Mouse (Mus musculus) intestine, embryonic 16.5 days (tissue): ENCODE measurements around the gene Eif4a2. TPM values are rescaled to one million over a fixed set of nuclear protein-coding genes. Genes with fewer than 3 reads are reported as not detected.

Experiments
- ATAC-seq: fragments of 200-750 bp; cut with Nextera tagmentation; 2 replicates; pipeline ENCODE4 v1.8.0; 2017; ENCODE audit warnings: moderate TSS enrichment, moderate library complexity
- H3K27ac ChIP-seq: fragments of 300-500 bp; sonication (generic); 2 replicates; pipeline ENCODE4 v1.5.1; 2014; ENCODE audit warnings: mild to moderate bottlenecking, low read length
- H3K27me3 ChIP-seq: fragments of 300-500 bp; sonication (generic); replicated peaks from 2 replicates; pipeline ENCODE4 v1.6.1; 2014; ENCODE audit warnings: low read length, control low read depth, mixed read lengths; ENCODE audit not compliant: control insufficient read depth, insufficient read depth
- H3K36me3 ChIP-seq: fragments of 300-500 bp; sonication (generic); 2 replicates; pipeline ENCODE4 v1.6.1; 2014; ENCODE audit warnings: low read length, control low read depth; ENCODE audit not compliant: control insufficient read depth, insufficient read depth
- H3K4me1 ChIP-seq: fragments of 300-500 bp; sonication (generic); 2 replicates; pipeline ENCODE4 v1.6.1; 2014; ENCODE audit warnings: low read length, control low read depth, mixed read lengths; ENCODE audit not compliant: control insufficient read depth, insufficient read depth
- H3K4me2 ChIP-seq: fragments of 300-500 bp; sonication (generic); 2 replicates; pipeline ENCODE4 v1.6.1; 2014; ENCODE audit warnings: low read depth, low read length, control low read depth
- H3K4me3 ChIP-seq: fragments of 300-500 bp; sonication (generic); 2 replicates; pipeline ENCODE4 v1.5.1; 2014; ENCODE audit warnings: mild to moderate bottlenecking, low read length
- H3K9ac ChIP-seq: fragments of 300-500 bp; sonication (generic); 2 replicates; pipeline ENCODE4 v1.6.1; 2014; ENCODE audit warnings: low read depth, low read length
- H3K9me3 ChIP-seq: fragments of 300-500 bp; sonication (generic); 2 replicates; pipeline ENCODE4 v1.6.1; 2016; ENCODE audit warnings: low read length, control low read depth; ENCODE audit not compliant: control insufficient read depth
- WGBS: fragments of 180-500 bp; shearing (Covaris S2); extraction: QIAGEN DNeasy Blood & Tissue Kit; methylation state at CpG from one replicate; pipeline ENCODE4 v1.1.7; 2014; 5-methylcytosine and 5-hydroxymethylcytosine counted together
- polyA plus RNA-seq: library from polyadenylated mRNA; unstranded; fragments of >200 nt; fragmentation: Nextera tagmentation; extraction: Ambion mirVana; gene quantifications from 2 replicates; pipeline ENCODE4 v1.2.1, GENCODE M21; 2015

The Eif4a2 gene
- polyA plus RNA-seq, 1 experiment from 2014 or later: 193 TPM

- H3K4me3 ChIP-seq: no peak overlapping the region
- H3K9me3 ChIP-seq: no peaks in the 10 kb centered on the region
- no peak overlapping the region for H3K4me2 ChIP-seq
- H3K27ac ChIP-seq: no peak overlapping the region
- H3K9ac ChIP-seq: no peak overlapping the region
- no peaks in the 10 kb centered on the region for H3K27me3 ChIP-seq
- H3K4me1 ChIP-seq: no peaks in the 10 kb centered on the region
- WGBS: 58% methylated on average over 2 of the region's 2 CpGs
- H3K36me3 ChIP-seq: no peaks in the 10 kb centered on the region
- no peak for ATAC-seq
These were observed 41.7 kb downstream of the Eif4a2 start for GRCm38 (mm10) chr16:23148936-23149335.

- no peaks in the 10 kb centered on the region for H3K27me3 ChIP-seq
- H3K4me3 ChIP-seq: no peak overlapping the region
- no peaks in the 10 kb centered on the region for H3K9me3 ChIP-seq
- no peak overlapping the region for H3K9ac ChIP-seq
- no peak overlapping the region for H3K4me2 ChIP-seq
- no peaks in the 10 kb centered on the region for H3K36me3 ChIP-seq
- no peaks in the 10 kb centered on the region for H3K4me1 ChIP-seq
- no peak for ATAC-seq
- 68% methylated on average over 8 of the region's 8 CpGs for WGBS
- H3K27ac ChIP-seq: no peak overlapping the region
These were observed 42.2 kb downstream of the Eif4a2 start for GRCm38 (mm10) chr16:23149396-23149795.

- Histone ChIP-seq H3K9me3 (no peaks in the 10 kb centered on the region), H3K4me3 (no peak overlapping the region), H3K9ac (no peak overlapping the region), H3K27me3 (no peaks in the 10 kb centered on the region), H3K36me3 (no peaks in the 10 kb centered on the region), H3K27ac (no peak overlapping the region), H3K4me2 (no peak overlapping the region), H3K4me1 (no peaks in the 10 kb centered on the region)
- WGBS: 14% methylated on average over 2 of the region's 2 CpGs
- ATAC-seq: no peak
These were observed 44.2 kb downstream of the Eif4a2 start for GRCm38 (mm10) chr16:23151423-23151822.

DNA sequence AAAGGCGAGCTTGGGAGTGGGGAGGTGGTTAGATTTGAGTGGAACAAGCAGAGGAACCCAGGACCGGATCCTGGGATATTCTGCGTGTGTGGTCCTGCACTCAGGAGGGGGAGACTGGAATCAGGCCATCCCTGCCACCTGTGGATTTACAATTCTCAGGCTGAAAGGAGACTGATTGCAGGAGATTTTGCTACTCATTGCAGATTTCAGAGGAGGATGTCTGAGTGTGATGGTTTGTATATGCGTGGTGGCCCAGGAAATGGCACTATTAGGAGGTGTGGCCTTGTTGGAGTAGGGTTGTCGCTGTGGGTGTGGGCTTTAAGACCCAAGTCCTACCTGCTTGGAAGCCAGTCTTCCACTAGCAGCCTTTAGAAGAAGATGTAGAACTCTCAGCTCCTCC, 47.0 kb downstream of the Eif4a2 start:
- H3K4me2 ChIP-seq: no peak overlapping the region
- no peak overlapping the region for H3K27ac ChIP-seq
- no peak overlapping the region for H3K9ac ChIP-seq
- no peak for ATAC-seq
- no peak overlapping the region for H3K4me3 ChIP-seq
- 66% methylated on average over 5 of the region's 5 CpGs for WGBS
- H3K36me3 ChIP-seq: no peaks in the 10 kb centered on the region
- no peaks in the 10 kb centered on the region for H3K4me1 ChIP-seq
- no peaks in the 10 kb centered on the region for H3K9me3 ChIP-seq
- no peaks in the 10 kb centered on the region for H3K27me3 ChIP-seq

DNA sequence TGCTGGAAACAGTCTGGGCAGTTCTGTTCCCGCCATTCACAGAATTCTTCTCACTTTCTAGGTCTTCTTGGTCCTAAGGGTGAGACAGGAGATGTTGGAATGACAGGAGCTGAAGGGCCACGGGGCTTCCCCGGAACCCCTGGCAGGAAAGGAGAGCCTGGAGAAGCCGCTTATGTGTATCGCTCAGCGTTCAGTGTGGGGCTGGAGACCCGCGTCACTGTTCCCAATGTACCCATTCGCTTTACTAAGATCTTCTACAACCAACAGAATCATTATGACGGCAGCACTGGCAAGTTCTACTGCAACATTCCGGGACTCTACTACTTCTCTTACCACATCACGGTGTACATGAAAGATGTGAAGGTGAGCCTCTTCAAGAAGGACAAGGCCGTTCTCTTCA, 49.8 kb downstream of the Eif4a2 start:
- no peaks in the 10 kb centered on the region for H3K4me1 ChIP-seq
- WGBS: 93% methylated on average over 13 of the region's 13 CpGs
- no peaks in the 10 kb centered on the region for H3K27me3 ChIP-seq
- H3K9ac ChIP-seq: no peak overlapping the region
- H3K27ac ChIP-seq: no peak overlapping the region
- no peaks in the 10 kb centered on the region for H3K9me3 ChIP-seq
- H3K36me3 ChIP-seq: no peaks in the 10 kb centered on the region
- H3K4me3 ChIP-seq: no peak overlapping the region
- ATAC-seq: no peak
- H3K4me2 ChIP-seq: no peak overlapping the region

DNA sequence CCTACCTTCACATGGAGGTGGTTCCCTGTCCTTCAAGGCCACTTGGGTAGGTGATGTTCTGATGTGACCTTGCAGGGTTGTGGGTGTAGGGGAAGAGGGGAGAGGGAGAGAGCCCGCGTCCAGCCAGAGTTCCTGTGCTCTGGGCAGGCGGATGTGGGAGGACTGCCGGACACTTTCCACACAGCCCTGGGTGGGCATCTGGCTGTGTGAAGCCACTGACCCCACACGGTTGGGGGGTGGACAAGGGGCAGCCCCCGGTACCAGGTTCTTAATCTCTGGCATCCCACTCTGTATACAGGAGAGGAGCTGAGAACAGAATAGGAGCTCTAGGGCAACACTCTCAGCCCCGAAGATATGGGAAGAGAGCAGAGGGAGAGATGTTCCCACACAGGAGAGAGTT, 51.0 kb downstream of the Eif4a2 start:
- 87% methylated on average over 7 of the region's 7 CpGs for WGBS
- no peak for ATAC-seq
- Histone ChIP-seq H3K9ac (no peak overlapping the region), H3K36me3 (no peaks in the 10 kb centered on the region), H3K4me3 (no peak overlapping the region), H3K27ac (no peak overlapping the region), H3K9me3 (no peaks in the 10 kb centered on the region), H3K4me2 (no peak overlapping the region), H3K27me3 (no peaks in the 10 kb centered on the region), H3K4me1 (no peaks in the 10 kb centered on the region)

- WGBS: 47% methylated on average over 2 of the region's 2 CpGs
- Histone ChIP-seq H3K27me3 (no peaks in the 10 kb centered on the region), H3K36me3 (no peaks in the 10 kb centered on the region), H3K27ac (no peak overlapping the region), H3K4me3 (no peak overlapping the region), H3K9ac (no peak overlapping the region), H3K4me2 (no peak overlapping the region), H3K9me3 (no peaks in the 10 kb centered on the region), H3K4me1 (no peaks in the 10 kb centered on the region)
- ATAC-seq: no peak
These were observed 51.7 kb downstream of the Eif4a2 start for GRCm38 (mm10) chr16:23158957-23159356.

- Histone ChIP-seq H3K4me1 (no peaks in the 10 kb centered on the region), H3K4me3 (no peak overlapping the region), H3K9me3 (no peaks in the 10 kb centered on the region), H3K36me3 (no peaks in the 10 kb centered on the region), H3K4me2 (no peak overlapping the region), H3K27me3 (no peaks in the 10 kb centered on the region), H3K27ac (no peak overlapping the region), H3K9ac (no peak overlapping the region)
- 66% methylated on average over 2 of the region's 2 CpGs for WGBS
- ATAC-seq: no peak
These were observed 52.5 kb downstream of the Eif4a2 start for GRCm38 (mm10) chr16:23159749-23160148.

DNA sequence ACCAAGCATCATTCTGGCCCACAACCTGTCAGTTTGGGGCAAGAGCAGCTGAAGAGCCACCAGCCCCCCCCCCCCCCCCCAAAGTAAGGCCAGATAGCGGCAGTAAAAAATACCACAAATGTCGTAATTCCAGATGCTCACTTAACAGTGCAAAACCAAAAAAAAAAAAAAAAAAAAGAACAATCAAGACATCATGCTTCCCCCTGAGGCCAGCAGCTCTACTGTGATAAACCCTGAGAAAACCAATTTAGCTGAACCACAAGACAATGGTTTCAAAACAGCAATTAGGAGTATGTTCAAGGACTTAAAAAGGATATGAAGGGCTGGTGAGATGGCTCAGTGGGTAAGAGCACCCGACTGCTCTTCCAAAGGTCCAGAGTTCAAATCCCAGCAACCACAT, 54.9 kb downstream of the Eif4a2 start:
- H3K9me3 ChIP-seq: no peaks in the 10 kb centered on the region
- no peak overlapping the region for H3K4me2 ChIP-seq
- WGBS: 76% methylated on average over 3 of the region's 3 CpGs
- no peak for ATAC-seq
- H3K36me3 ChIP-seq: no peaks in the 10 kb centered on the region
- H3K4me3 ChIP-seq: no peak overlapping the region
- no peaks in the 10 kb centered on the region for H3K27me3 ChIP-seq
- H3K27ac ChIP-seq: no peak overlapping the region
- H3K4me1 ChIP-seq: no peaks in the 10 kb centered on the region
- no peak overlapping the region for H3K9ac ChIP-seq
